Mouse (Mus musculus): Measurements from ENCODE around the gene 4933415A04Rik. TPM values are rescaled to one million over a fixed set of nuclear protein-coding genes. Genes with fewer than 3 reads are reported as not detected.

The 4933415A04Rik gene
- total RNA-seq, 1 experiment from 2014 or later = not detected

- no peak for ATAC-seq (replicated peaks; ENCODE audit: insufficient number of reproducible peaks, low FRiP score, low TSS enrichment, poor library complexity, severe bottlenecking)
Measured at GRCm38 (mm10) chr11:43568263-43568662, 18.6 kb upstream of the 4933415A04Rik start.

- ATAC-seq (replicated peaks; ENCODE audit: insufficient number of reproducible peaks, low FRiP score, low TSS enrichment, poor library complexity, severe bottlenecking) = no peak
Measured at GRCm38 (mm10) chr11:43569188-43569587, 17.7 kb upstream of the 4933415A04Rik start.

- no peak for ATAC-seq (replicated peaks; ENCODE audit: insufficient number of reproducible peaks, low FRiP score, low TSS enrichment, poor library complexity, severe bottlenecking)
Measured at GRCm38 (mm10) chr11:43569595-43569994, 17.2 kb upstream of the 4933415A04Rik start.

- ATAC-seq (replicated peaks; ENCODE audit: insufficient number of reproducible peaks, low FRiP score, low TSS enrichment, poor library complexity, severe bottlenecking) = no peak
Measured at GRCm38 (mm10) chr11:43575061-43575375, 11.8 kb upstream of the 4933415A04Rik start.

GRCm38 (mm10) chr11:43575376-43576151 lies 11.3 kb upstream of the 4933415A04Rik start:
- no peak for ATAC-seq (replicated peaks; ENCODE audit: insufficient number of reproducible peaks, low FRiP score, low TSS enrichment, poor library complexity, severe bottlenecking)

- no peak for ATAC-seq (replicated peaks; ENCODE audit: insufficient number of reproducible peaks, low FRiP score, low TSS enrichment, poor library complexity, severe bottlenecking)
Measured at GRCm38 (mm10) chr11:43577713-43578478, 8.9 kb upstream of the 4933415A04Rik start.

GRCm38 (mm10) chr11:43585211-43586005 lies 1.4 kb upstream of the 4933415A04Rik start:
- no peak for ATAC-seq (replicated peaks; ENCODE audit: insufficient number of reproducible peaks, low FRiP score, low TSS enrichment, poor library complexity, severe bottlenecking)

- no peak for ATAC-seq (replicated peaks; ENCODE audit: insufficient number of reproducible peaks, low FRiP score, low TSS enrichment, poor library complexity, severe bottlenecking)
Measured at GRCm38 (mm10) chr11:43589530-43590072, 2.8 kb downstream of the 4933415A04Rik start.

GRCm38 (mm10) chr11:43601440-43601839 lies 14.6 kb downstream of the 4933415A04Rik start, which contains the start of gene Fabp6:
TSS of gene Fabp6 (minus strand) at chr11:43601540.
- ATAC-seq (replicated peaks; ENCODE audit: insufficient number of reproducible peaks, low FRiP score, low TSS enrichment, poor library complexity, severe bottlenecking) = no peak

GRCm38 (mm10) chr11:43604207-43604606 lies 17.4 kb downstream of the 4933415A04Rik start:
- no peak for ATAC-seq (replicated peaks; ENCODE audit: insufficient number of reproducible peaks, low FRiP score, low TSS enrichment, poor library complexity, severe bottlenecking)

- ATAC-seq (replicated peaks; ENCODE audit: insufficient number of reproducible peaks, low FRiP score, low TSS enrichment, poor library complexity, severe bottlenecking) = no peak
Measured at GRCm38 (mm10) chr11:43604891-43605290, 18.1 kb downstream of the 4933415A04Rik start.

- ATAC-seq (replicated peaks; ENCODE audit: insufficient number of reproducible peaks, low FRiP score, low TSS enrichment, poor library complexity, severe bottlenecking) = no peak
Measured at GRCm38 (mm10) chr11:43605859-43606258, 19.0 kb downstream of the 4933415A04Rik start.

GRCm38 (mm10) chr11:43608440-43608839 lies 21.6 kb downstream of the 4933415A04Rik start:
- no peak for ATAC-seq (replicated peaks; ENCODE audit: insufficient number of reproducible peaks, low FRiP score, low TSS enrichment, poor library complexity, severe bottlenecking)

- no peak for ATAC-seq (replicated peaks; ENCODE audit: insufficient number of reproducible peaks, low FRiP score, low TSS enrichment, poor library complexity, severe bottlenecking)
Measured at GRCm38 (mm10) chr11:43610006-43610661, 23.3 kb downstream of the 4933415A04Rik start.

- ATAC-seq (replicated peaks; ENCODE audit: insufficient number of reproducible peaks, low FRiP score, low TSS enrichment, poor library complexity, severe bottlenecking) = no peak
Measured at GRCm38 (mm10) chr11:43610662-43611033, 23.8 kb downstream of the 4933415A04Rik start.

GRCm38 (mm10) chr11:43612834-43613488 lies 26.1 kb downstream of the 4933415A04Rik start:
- no peak; the same call in 1 of the 2 replicates for ATAC-seq (replicated peaks; ENCODE audit: insufficient number of reproducible peaks, low FRiP score, low TSS enrichment, poor library complexity, severe bottlenecking)

- ATAC-seq (replicated peaks; ENCODE audit: insufficient number of reproducible peaks, low FRiP score, low TSS enrichment, poor library complexity, severe bottlenecking) = no peak
Measured at GRCm38 (mm10) chr11:43617924-43618323, 31.1 kb downstream of the 4933415A04Rik start.

GRCm38 (mm10) chr11:43618403-43618802 lies 31.6 kb downstream of the 4933415A04Rik start:
- no peak for ATAC-seq (replicated peaks; ENCODE audit: insufficient number of reproducible peaks, low FRiP score, low TSS enrichment, poor library complexity, severe bottlenecking)
